Mouse (Mus musculus) MEL (cell line): ENCODE measurements around the gene Ndufs8.

Experiments
- CTCF ChIP-seq, 3 experiments: IDR thresholded peaks in 2 of 3; conservative IDR thresholded peaks in 1 of 3; 2 replicates each; pipeline ENCODE4 v1.5.1; 2011 to 2012; ENCODE audit warnings: low read length in 3 of 3, low read depth in 2 of 3, mild to moderate bottlenecking in 2 of 3, improper control_type of control experiment in 1 of 3, inconsistent platforms in 1 of 3, mixed read lengths in 1 of 3, moderate library complexity in 1 of 3; ENCODE audit not compliant: control insufficient read depth in 1 of 3, insufficient read depth in 1 of 3, poor library complexity in 1 of 3, severe bottlenecking in 1 of 3
- POLR2AphosphoS2 ChIP-seq: IDR thresholded peaks from 2 replicates; pipeline ENCODE4 v1.6.1; 2011; ENCODE audit warnings: low read length, improper control_type of control experiment
- SMC3 ChIP-seq: IDR thresholded peaks from 2 replicates; pipeline ENCODE4 v1.6.1; 2011; ENCODE audit warnings: low read depth, low read length, improper control_type of control experiment
- TAL1 ChIP-seq: IDR thresholded peaks from 2 replicates; pipeline ENCODE4 v1.6.1; 2012; ENCODE audit warnings: mild to moderate bottlenecking, inconsistent platforms, low read length, moderate library complexity, mixed read lengths
- USF1 ChIP-seq: IDR thresholded peaks from 2 replicates; pipeline ENCODE4 v1.6.1; 2014; ENCODE audit warnings: low read depth, mild to moderate bottlenecking, inconsistent platforms, low read length, improper control_type of control experiment, moderate library complexity
- ZC3H11A ChIP-seq: IDR thresholded peaks from 2 replicates; pipeline ENCODE4 v1.6.1; 2012; ENCODE audit warnings: low read depth, mild to moderate bottlenecking, inconsistent platforms, low read length, improper control_type of control experiment
- ZMIZ1 ChIP-seq: IDR thresholded peaks from 2 replicates; pipeline ENCODE4 v1.6.1; 2012; ENCODE audit warnings: low read depth, mild to moderate bottlenecking, inconsistent platforms, low read length, improper control_type of control experiment, moderate library complexity
- ZNF384 ChIP-seq: IDR thresholded peaks from 2 replicates; pipeline ENCODE4 v1.6.1; 2012; ENCODE audit warnings: low read depth, mild to moderate bottlenecking, inconsistent platforms, low read length, improper control_type of control experiment

GRCm38 (mm10) chr19:3926685-3927084 lies 14.1 kb upstream of the Ndufs8 start:
- TF ChIP-seq TAL1: no peak
- TF ChIP-seq SMC3: no peak
- TF ChIP-seq USF1: no peak
- no peak for TF ChIP-seq CTCF (IDR thresholded peaks at IDR 0.05 in 2 of 3, conservative IDR thresholded peaks at IDR 0.05 in 1 of 3; ENCODE audit: control insufficient read depth in 1 of 3, insufficient read depth in 1 of 3, low read depth in 2 of 3, low read length in 3 of 3, poor library complexity in 1 of 3, severe bottlenecking in 1 of 3)
- TF ChIP-seq ZMIZ1: no peak
- TF ChIP-seq POLR2AphosphoS2: no peak
- TF ChIP-seq ZC3H11A: no peak
- TF ChIP-seq ZNF384: no peak
